Mouse (Mus musculus) liver, embryonic 16.5 days (tissue): ENCODE results near the gene C330021F23Rik. TPM values are rescaled to one million over a fixed set of nuclear protein-coding genes. Genes with fewer than 3 reads are reported as not detected.

ENCODE experiments used
- ATAC-seq: fragments of 200-750 bp; cut with Nextera tagmentation; 2 replicates; pipeline ENCODE4 v1.8.0; 2017; ENCODE audit warnings: low read depth, mild to moderate bottlenecking, moderate number of reproducible peaks, moderate library complexity
- H3K27ac ChIP-seq: fragments of 300-500 bp; sonication (generic); 2 replicates; pipeline ENCODE4 v1.5.1; 2014; ENCODE audit warnings: mild to moderate bottlenecking, low read length
- H3K27me3 ChIP-seq: fragments of 300-500 bp; sonication (generic); 2 replicates; pipeline ENCODE4 v1.6.1; 2014; ENCODE audit warnings: low read depth, low read length, mixed read lengths; ENCODE audit not compliant: control insufficient read depth, insufficient read depth
- H3K36me3 ChIP-seq: fragments of 300-500 bp; sonication (generic); 2 replicates; pipeline ENCODE4 v1.6.1; 2014; ENCODE audit warnings: mild to moderate bottlenecking; ENCODE audit not compliant: control insufficient read depth, insufficient read depth
- H3K4me1 ChIP-seq: fragments of 300-500 bp; sonication (generic); 2 replicates; pipeline ENCODE4 v1.6.1; 2014; ENCODE audit warnings: low read depth, low read length, mixed read lengths; ENCODE audit not compliant: control insufficient read depth
- H3K4me2 ChIP-seq: fragments of 300-500 bp; sonication (generic); 2 replicates; pipeline ENCODE4 v1.6.1; 2014; ENCODE audit warnings: low read depth, low read length, mixed read lengths
- H3K4me3 ChIP-seq: fragments of 300-500 bp; sonication (generic); 2 replicates; pipeline ENCODE4 v1.5.1; 2014; ENCODE audit warnings: low read depth, mild to moderate bottlenecking, low read length
- H3K9ac ChIP-seq: fragments of 300-500 bp; sonication (generic); 2 replicates; pipeline ENCODE4 v1.6.1; 2014; ENCODE audit warnings: low read depth, low read length
- H3K9me3 ChIP-seq: fragments of 300-500 bp; sonication (generic); replicated peaks from 2 replicates; pipeline ENCODE4 v1.6.1; 2016; ENCODE audit warnings: low read length; ENCODE audit not compliant: control insufficient read depth
- WGBS: fragments of 180-500 bp; shearing (Covaris S2); extraction: QIAGEN DNeasy Blood & Tissue Kit; methylation state at CpG from one replicate; pipeline ENCODE4 v1.1.7; 2014; ENCODE audit not compliant: insufficient replicate concordance; 5-methylcytosine and 5-hydroxymethylcytosine counted together
- polyA plus RNA-seq: library from polyadenylated mRNA; unstranded; fragments of >200 nt; fragmentation: Nextera tagmentation; extraction: Ambion mirVana; gene quantifications from 2 replicates; pipeline ENCODE4 v1.2.1, GENCODE M21; 2015

The C330021F23Rik gene
- 3.1 and 4.8 TPM in 2 replicates for polyA plus RNA-seq

DNA sequence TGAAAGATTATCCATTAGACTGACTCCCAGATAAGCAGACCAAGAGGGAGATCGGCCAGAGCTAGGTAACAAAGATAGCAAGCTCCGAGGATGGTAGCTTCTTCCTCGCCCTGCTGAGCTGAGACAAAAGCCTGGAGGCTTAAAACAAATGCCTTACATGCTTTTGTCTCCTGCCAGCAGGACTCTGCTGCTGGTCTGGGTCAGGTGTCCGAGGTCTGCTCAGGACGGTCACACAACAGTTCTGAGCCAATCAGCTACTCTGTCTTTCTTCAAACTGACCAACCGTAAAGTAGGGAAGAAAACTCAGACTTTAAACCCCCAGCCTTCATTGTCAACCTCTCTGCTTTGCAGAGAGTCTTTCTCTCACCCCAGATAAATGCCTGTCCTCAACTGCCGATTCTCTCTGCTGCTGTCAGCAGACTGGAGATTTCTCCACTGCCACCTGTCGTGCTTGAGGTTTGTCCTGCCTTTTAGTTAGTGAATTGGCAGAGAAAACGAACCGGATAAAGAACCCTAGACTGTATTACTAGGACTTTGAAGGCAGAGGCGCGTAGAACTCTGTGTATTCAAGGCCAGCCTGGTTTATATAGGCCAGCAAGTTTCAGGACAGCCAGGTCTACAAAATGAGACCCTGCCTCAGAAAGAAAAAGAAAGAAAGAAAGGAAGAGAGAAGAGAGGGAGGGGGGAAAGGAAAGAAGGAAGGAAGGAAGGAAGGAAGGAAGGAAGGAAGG is at the start of gene C330021F23Rik:
Gene C330021F23Rik (plus strand): TSS at position 350 of the 731 bp plus-strand sequence.
- WGBS: 10% methylated on average over 12 of the region's 12 CpGs
- Histone ChIP-seq H3K4me1 (peaks cover 6% of the 10 kb centered on the region), H3K4me3 (peak within 1 kb of the TSS; percentile 41), H3K36me3 (no peaks in the 10 kb centered on the region), H3K27ac (peak within 1 kb of the TSS; percentile 77), H3K9me3 (no peaks in the 10 kb centered on the region), H3K4me2 (peak within 1 kb of the TSS; percentile 36), H3K9ac (no peak within 1 kb of the TSS), H3K27me3 (no peaks in the 10 kb centered on the region)
- ATAC-seq: peak; percentile 82

DNA sequence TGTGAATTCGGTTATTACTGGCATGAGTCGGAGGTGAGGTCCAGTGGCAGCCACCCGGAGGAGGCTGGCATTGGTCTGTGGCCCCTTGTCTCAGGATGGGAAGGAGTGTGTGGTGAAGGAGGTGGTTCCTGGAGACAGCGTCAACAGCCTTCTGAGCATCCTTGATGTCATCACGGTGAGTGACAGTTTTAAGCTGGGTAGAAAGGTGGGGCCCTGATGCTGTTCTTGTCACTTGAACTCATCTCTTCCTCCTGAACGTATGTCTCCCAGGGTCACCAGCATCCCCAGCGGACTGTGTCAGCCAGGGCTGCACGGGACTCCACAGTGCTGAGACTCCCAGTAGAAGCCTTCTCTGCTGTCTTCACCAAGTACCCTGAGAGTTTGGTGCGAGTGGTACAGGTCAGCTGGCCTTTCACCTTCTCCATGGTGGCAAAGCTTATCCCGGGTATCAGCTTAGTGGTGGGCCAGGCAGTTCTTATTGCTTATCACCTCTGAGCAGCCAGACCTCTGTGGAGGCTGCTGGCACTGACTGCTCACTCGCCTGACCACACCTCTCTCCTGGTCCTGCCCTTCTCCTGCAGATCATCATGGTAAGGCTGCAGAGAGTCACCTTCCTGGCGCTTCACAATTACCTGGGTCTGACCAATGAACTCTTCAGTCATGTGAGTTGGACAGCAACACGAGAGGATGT is 45.6 kb upstream of the C330021F23Rik start:
- Histone ChIP-seq H3K9ac (peak overlapping the region; percentile 52), H3K4me1 (peaks cover 45% of the 10 kb centered on the region), H3K4me2 (peak overlapping the region; percentile 66), H3K36me3 (peaks cover 12% of the 10 kb centered on the region), H3K9me3 (no peaks in the 10 kb centered on the region), H3K27ac (peak overlapping the region; percentile 97), H3K4me3 (peak overlapping the region; percentile 34), H3K27me3 (no peaks in the 10 kb centered on the region)
- WGBS: 46% methylated on average over 13 of the region's 13 CpGs
- peak; percentile 99 for ATAC-seq

DNA sequence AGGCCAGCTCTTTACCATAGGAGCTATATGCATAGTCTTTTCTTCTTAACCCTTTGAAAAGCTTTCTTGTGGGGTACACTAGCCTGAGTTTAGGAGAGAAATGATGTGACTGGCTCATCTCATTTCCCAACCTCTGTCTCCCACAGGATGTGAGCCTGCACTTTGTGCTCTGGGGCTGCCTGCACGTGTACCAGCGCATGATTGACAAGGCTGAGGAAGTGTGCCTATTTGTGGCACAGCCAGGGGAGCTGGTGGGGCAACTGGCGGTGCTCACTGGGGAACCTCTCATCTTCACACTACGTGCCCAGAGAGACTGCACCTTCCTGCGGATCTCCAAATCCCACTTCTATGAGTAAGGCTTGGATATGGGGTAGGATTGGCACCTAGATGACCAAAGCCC is 37.0 kb upstream of the C330021F23Rik start:
- H3K27me3 ChIP-seq: no peaks in the 10 kb centered on the region
- peaks cover 3% of the 10 kb centered on the region for H3K4me1 ChIP-seq
- H3K4me3 ChIP-seq: no peak overlapping the region
- ATAC-seq: no peak
- H3K9me3 ChIP-seq: no peaks in the 10 kb centered on the region
- H3K27ac ChIP-seq: no peak overlapping the region
- 70% methylated on average over 5 of the region's 5 CpGs for WGBS
- H3K4me2 ChIP-seq: no peak overlapping the region
- H3K9ac ChIP-seq: no peak overlapping the region
- peaks cover 9% of the 10 kb centered on the region for H3K36me3 ChIP-seq

DNA sequence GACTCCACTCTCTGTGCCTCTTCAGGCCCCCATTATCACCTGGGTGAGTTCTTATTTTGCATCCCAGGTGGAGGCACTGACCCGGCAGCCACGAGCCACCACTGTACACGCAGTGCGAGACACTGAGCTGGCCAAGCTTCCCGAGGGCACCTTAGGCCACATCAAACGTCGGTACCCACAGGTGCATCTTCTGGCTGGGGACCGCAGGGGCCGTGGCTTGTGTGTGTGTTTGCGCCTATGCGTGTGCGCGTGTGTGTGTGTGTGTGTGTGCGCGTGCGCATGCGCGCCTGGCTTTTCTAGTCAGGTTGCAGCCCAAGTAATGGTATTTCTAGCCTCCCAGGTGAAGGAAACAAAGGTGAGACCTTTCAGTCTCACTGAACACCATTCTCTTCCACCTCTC is 35.9 kb upstream of the C330021F23Rik start:
- no peak for ATAC-seq
- no peak overlapping the region for H3K4me2 ChIP-seq
- H3K27ac ChIP-seq: no peak overlapping the region
- peaks cover 12% of the 10 kb centered on the region for H3K4me1 ChIP-seq
- no peaks in the 10 kb centered on the region for H3K9me3 ChIP-seq
- WGBS: 87% methylated on average over 18 of the region's 18 CpGs
- no peak overlapping the region for H3K4me3 ChIP-seq
- no peaks in the 10 kb centered on the region for H3K27me3 ChIP-seq
- H3K36me3 ChIP-seq: peaks cover 11% of the 10 kb centered on the region
- no peak overlapping the region for H3K9ac ChIP-seq

DNA sequence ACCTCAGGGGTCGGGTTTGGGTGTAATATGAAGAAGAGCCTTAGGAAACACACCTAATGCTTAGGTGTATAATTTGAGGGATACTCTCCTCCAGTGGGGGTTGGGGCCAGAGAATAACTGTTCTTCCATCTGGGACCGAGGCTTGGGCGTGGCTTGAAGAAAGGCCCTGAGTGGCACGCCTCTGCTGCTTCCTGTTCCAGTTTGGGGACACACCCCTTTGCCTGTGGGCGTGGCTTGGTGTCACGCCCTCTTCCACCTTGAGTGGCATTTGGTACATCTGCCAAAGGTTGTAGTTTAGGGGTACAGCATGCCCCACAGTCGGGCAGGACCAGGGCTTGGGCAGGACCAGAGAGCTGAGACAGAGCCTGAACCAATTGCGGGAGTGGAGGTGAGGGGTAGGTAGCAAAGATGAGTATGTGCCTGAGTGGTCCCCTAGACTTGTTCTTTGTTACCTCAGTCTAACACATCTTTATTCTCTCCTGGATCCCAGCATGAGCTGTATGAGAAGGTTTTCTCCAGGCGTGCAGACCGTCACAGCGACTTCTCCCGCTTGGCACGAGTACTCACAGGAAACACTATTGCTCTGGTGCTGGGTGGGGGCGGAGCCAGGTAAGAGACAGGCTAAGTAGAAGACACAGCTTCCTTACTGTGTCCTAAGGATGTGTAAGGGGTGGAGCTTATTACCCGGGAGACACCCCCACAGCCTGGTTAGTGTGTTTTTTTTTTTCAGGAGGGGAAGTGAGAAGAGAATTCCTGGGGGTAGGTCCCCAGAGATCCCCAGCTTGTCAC is 31.5 kb upstream of the C330021F23Rik start:
- Histone ChIP-seq H3K9me3 (no peaks in the 10 kb centered on the region), H3K4me2 (peak overlapping the region; percentile 17; the same call in 1 of the 2 replicates), H3K9ac (no peak overlapping the region), H3K27ac (0 out of 2 replicates have a peak overlapping the region, but pooled peaks have one; percentile 29), H3K36me3 (peaks cover 14% of the 10 kb centered on the region), H3K27me3 (no peaks in the 10 kb centered on the region), H3K4me1 (peaks cover 12% of the 10 kb centered on the region), H3K4me3 (no peak overlapping the region)
- 55% methylated on average over 15 of the region's 15 CpGs for WGBS
- peak; percentile 81 for ATAC-seq

DNA sequence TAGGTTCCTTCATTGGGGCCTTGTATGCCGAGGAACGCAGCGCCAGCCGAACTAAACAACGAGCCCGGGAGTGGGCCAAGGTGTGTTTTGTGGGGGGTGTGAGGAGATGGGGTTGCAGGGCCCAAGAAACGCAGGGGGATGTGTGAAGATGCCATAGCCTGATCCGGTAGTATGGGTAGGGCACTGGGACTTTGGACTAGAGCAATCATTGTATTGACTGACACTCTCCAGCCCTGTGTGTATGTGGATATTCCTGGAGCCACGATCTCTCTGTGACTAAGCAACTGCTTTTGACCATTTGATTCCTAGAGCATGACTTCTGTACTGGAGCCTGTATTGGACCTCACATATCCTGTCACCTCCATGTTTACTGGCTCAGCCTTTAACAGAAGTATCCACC is 30.9 kb upstream of the C330021F23Rik start:
- no peak for ATAC-seq
- Histone ChIP-seq H3K36me3 (peaks cover 8% of the 10 kb centered on the region), H3K4me2 (no peak overlapping the region), H3K27ac (no peak overlapping the region), H3K27me3 (no peaks in the 10 kb centered on the region), H3K9me3 (no peaks in the 10 kb centered on the region), H3K4me3 (no peak overlapping the region), H3K9ac (no peak overlapping the region), H3K4me1 (peaks cover 12% of the 10 kb centered on the region)
- WGBS: 89% methylated on average over 9 of the region's 9 CpGs

DNA sequence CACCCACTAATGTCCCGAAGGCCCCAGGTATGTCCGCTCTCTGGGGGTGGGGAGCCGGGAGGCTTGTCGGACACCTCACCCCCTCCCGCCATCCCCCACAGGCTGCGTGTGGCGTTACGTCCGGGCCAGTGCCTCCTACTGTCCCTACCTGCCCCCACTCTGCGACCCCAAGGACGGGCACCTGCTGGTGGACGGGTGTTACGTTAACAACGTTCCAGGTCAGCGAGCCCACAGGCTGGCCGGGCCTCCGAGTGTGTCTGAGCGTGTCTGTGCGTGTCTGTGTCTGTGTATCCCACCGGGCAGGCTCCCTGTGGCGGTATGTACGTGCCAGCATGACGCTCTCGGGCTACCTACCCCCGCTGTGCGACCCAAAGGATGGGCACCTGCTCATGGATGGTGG is 30.1 kb upstream of the C330021F23Rik start:
- no peak overlapping the region for H3K9ac ChIP-seq
- no peaks in the 10 kb centered on the region for H3K27me3 ChIP-seq
- ATAC-seq: no peak
- peaks cover 12% of the 10 kb centered on the region for H3K4me1 ChIP-seq
- WGBS: 91% methylated on average over 26 of the region's 26 CpGs
- H3K4me3 ChIP-seq: no peak overlapping the region
- no peak overlapping the region for H3K27ac ChIP-seq
- H3K36me3 ChIP-seq: peaks cover 8% of the 10 kb centered on the region; the same call in 1 of the 2 replicates
- H3K4me2 ChIP-seq: no peak overlapping the region
- H3K9me3 ChIP-seq: no peaks in the 10 kb centered on the region

DNA sequence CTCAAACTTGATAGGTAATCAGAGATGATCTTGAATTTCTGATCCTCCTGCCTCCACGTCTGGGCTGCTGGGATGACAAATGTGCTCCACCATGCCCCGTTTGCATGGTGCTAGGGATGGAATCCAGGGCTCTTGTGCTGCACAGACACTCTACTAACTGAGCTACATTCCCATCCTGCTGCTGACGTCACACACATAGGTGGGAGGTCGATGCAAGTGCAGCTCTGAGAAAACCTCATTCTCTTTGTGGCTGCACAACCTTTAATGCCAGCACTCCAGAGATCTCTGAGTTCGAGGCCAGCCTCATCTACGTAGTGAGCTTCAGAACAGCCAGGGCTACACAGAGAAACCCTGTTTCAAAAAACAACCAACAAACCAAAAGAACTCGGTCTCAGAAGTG is 28.6 kb upstream of the C330021F23Rik start:
- ATAC-seq: no peak
- Histone ChIP-seq H3K9me3 (no peaks in the 10 kb centered on the region), H3K4me1 (peaks cover 12% of the 10 kb centered on the region), H3K4me3 (no peak overlapping the region), H3K27ac (no peak overlapping the region), H3K4me2 (no peak overlapping the region), H3K27me3 (no peaks in the 10 kb centered on the region), H3K9ac (no peak overlapping the region), H3K36me3 (peaks cover 17% of the 10 kb centered on the region)
- WGBS: 70% methylated on average over 7 of the region's 7 CpGs
